Mouse (Mus musculus) heart, adult 8-10 months (tissue): ENCODE data around the gene Fbxl17. TPM values are rescaled to one million over a fixed set of nuclear protein-coding genes. Genes with fewer than 3 reads are reported as not detected.

Source experiments
- DNase-seq: peaks from one replicate; pipeline ENCODE4 v3.0.0; 2022; ENCODE audit warnings: low spot score
- total RNA-seq, 4 experiments: library from RNA; stranded (reverse); gene quantifications; 2 replicates each; pipeline ENCODE4 v1.2.4; 2022

Fbxl17 gene
- total RNA-seq, 4 experiments from 2014 or later, result 25.4 to 29.0 (median 28.2) TPM

DNA sequence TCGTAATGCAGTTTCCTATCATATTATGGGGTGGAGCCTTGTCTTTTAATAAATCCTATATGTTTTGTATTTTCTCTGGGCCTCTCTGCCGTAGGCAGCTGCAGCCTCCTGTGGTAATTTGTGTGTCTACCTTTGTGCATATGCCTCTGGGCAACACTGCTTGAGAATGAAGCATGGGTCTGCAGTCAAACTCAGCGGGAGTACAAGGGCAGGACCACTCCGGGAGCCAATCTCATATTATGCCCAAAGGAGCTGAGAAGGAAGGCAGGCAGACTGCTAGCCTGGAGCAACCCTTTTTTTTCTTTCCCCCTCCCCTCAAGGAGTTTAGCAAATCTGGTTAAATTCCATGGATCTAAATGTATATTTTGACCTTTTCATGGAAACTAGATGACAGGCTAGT, 392.3 kb downstream of the Fbxl17 start:
- no peak for DNase-seq

DNA sequence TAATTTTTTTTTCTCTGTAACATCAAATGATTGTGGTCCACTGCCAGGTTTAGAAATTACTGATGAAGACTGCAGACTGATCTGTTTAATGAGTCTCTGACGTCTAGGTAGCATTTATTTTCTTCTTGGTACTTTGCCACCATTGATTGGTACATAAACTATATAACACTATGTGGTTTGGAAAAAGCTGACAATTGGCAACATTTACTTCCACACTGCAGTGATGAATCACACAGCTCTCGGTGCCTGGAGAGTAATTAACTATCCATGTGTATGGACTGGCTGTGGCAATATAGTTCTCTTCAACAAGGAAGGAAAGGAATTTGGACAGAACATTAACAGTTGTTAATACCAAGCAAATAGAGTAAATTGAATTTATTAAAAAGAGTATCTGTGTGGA, 404.3 kb downstream of the Fbxl17 start:
- DNase-seq, result no peak

DNA sequence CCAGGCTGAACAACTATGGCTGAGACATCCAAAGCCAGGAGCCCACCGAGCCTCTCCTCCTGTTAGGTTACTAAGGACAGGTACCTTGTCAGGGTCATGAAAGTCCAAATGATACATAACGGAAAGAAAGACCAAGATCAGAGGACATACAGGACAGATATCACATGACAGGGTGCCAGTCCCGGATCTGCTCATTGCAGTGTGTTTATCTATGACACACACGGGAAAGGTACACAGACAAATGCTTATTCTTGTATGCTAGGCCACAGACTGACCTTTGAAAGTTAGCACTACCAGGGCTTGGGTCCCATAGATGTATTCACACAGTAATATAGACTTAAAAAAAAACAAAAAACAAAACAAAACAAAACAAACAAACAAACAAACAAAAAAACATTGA, 404.8 kb downstream of the Fbxl17 start:
- no peak for DNase-seq

DNA sequence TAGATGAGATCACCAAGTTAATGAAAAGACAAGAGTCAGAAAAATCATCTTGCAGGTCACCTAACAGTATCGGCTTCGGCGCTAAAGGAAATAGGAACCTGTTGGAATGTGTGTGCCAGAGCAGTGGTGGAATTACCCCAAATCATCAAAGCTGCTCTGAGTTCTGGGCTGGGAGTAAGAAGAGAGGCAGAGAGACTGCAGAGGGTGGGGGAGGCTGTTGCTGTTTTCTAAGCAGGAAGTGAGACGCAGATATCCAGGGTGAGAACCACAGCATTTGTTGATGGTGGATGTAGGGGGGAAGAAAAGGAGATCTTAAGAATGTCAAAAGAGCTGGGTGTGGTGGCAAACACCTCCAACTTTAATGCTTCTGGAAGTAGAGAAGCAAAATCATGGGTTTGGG, 406.6 kb downstream of the Fbxl17 start:
- DNase-seq, result no peak

DNA sequence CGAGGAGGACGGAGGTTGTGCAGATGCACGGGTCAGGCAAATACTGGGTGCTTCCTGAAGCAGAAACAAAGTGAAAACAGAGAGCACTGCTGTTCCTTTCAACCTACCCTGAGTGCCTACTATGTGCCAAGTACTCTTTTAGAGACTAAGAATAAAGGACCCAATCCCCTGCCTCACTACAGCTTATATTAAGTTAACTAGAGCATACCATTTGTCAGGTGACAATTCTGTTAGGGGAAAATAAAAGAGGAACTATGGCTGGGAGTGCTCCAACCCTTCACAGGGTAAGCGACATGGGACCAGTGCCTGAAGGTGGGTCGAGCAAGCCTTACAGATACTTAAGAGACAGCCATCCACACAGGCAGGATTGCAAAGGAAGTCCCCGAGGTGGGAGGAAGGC, 407.0 kb downstream of the Fbxl17 start:
- no peak for DNase-seq

DNA sequence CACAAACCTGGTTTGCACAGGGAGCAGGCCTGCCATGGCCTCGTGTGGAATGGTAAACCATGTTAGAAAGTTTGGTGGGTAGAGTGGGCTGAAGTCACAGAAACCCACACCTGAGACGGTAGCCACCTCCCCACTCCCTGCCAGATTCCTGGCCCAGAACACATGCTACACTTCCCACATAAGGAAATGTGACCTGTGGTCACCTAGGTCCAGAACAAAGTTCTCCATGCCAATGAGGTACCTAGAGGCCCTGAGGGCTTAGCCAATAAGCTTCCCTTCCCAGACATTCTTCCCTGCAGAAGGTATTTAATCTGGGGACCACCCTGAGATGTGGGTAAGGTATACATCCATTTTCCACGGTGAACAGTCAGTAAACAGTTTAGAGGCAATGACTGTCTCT, 409.7 kb downstream of the Fbxl17 start:
- no peak for DNase-seq

DNA sequence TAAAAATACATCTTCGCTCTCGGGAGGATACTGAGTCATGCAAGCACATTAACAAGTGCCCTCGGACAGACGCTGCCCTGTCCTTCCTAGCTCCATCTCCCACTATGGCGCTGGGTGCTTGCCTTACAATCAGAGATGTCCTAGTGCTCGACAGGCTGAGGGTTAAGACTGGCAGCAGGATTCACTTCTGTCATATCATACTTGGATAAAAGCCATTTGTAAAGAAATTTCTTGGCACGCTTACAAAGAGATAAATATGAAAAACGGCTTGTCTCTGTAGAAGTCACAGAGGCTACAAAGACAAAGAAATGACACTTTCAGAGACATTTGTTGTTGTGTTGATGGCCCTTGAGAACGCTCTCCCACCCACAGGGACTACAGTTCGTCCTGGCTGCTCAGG, 412.6 kb downstream of the Fbxl17 start:
- DNase-seq, result no peak

DNA sequence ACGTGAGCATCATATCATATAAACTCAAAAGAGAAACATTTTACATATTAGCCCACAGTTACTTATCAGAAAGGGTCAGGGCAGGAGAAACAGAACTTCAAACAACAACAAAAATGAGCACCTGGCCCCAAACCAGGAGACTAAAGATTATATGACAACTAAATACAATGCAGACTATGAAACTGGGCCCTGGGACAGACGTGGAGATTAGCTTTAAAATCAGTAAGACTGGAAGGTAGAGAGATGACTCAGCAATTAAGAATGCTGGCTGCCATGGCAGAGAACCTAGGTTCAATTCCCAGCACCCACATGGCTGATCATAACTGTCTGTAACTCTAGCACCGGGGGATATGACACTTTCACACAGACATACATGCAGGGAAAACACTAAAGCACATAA, 413.3 kb downstream of the Fbxl17 start:
- no peak for DNase-seq

DNA sequence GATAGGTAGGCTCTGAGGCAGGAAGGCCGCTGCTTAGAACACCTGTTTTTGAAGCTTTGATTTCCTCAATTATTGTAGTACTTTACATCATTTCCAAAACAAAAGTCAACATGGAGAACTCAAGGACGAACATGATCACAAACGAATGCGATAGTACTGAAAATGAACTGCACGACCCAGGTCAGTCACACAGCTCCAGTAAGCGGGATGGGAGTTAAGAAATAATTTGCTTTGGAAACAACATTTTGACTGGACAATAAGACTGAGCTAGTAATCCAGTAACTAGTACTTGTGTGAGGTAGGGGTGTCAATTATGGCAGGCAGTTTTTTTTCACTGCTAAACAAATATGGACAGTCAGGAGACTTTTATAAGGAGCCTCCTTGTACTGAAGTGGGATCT, 414.6 kb downstream of the Fbxl17 start:
- no peak for DNase-seq

DNA sequence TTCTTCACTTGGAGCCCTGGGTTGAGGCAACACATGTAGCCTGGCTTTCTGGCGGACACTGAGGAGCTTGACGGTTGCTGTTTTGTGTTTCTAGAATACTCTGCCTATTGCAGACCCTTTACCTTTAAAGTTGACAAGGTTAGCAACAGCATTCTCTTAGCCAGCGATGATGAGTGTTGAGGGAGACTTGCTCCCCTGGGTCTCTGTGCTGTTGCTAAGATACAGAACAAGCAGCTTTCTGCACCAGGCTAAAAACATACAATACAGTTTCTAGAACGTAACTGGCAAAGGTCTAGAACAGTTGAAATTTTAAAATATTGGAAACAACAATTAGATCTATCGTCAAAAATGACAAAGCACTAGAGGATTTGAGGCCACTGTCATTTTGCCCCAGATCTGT, 420.7 kb downstream of the Fbxl17 start:
- no peak for DNase-seq

DNA sequence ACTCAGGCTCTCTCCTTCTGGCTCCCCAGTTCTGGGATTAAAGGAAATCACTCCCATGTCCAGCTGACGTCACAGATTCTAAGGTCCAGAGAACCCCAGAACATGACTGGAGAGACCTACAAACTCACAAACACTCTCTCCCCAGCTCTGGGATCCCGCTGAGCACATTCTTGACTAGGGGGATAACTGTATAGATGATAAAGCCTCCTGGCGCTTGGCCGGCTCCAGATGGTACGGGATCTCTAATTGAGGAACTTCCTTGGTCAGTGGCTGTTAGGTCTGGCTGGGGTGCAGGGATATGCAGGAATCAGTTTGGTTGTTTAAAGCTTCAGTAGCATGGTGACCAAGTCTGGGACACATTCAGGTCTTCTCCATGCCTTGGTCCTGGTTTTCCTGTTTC, 422.3 kb downstream of the Fbxl17 start:
- no peak for DNase-seq

DNA sequence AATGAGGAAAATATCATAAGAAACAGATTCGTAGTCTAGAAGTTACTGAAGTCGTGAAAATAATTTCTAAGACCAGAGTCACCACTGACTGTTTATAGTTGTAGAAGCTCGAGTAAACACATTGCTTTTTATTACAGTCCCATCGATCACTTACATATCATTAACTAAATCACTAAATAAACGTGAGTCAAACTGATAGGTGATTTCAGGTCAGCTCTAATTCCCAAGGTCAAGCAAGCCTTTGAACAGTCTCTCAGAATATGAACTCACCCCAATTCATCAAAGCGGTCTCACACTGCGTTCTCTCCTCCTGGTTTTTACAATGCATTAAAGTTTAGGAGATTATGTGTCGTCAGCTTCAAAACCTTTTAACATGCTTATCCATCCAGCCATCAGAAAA, 423.2 kb downstream of the Fbxl17 start:
- no peak for DNase-seq

DNA sequence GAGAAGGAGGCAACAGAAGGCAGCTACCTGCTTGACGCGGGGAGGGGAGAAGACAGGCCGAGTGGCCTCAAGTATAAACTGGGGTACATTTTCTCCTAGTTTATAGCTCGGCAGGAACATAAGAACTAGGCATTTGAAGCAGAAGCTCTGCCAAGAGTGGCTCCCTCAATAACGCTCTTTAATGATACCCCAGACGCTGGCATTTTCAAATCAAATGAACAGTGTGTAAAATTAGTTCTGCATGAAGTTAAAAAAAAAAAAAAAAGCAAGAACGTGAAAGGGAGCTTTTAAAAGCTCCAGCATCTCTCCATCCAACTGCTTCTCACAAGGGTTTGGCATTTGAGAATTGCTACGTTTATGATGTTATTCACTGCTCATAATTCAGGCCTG, 423.8 kb downstream of the Fbxl17 start:
- DNase-seq, result no peak

DNA sequence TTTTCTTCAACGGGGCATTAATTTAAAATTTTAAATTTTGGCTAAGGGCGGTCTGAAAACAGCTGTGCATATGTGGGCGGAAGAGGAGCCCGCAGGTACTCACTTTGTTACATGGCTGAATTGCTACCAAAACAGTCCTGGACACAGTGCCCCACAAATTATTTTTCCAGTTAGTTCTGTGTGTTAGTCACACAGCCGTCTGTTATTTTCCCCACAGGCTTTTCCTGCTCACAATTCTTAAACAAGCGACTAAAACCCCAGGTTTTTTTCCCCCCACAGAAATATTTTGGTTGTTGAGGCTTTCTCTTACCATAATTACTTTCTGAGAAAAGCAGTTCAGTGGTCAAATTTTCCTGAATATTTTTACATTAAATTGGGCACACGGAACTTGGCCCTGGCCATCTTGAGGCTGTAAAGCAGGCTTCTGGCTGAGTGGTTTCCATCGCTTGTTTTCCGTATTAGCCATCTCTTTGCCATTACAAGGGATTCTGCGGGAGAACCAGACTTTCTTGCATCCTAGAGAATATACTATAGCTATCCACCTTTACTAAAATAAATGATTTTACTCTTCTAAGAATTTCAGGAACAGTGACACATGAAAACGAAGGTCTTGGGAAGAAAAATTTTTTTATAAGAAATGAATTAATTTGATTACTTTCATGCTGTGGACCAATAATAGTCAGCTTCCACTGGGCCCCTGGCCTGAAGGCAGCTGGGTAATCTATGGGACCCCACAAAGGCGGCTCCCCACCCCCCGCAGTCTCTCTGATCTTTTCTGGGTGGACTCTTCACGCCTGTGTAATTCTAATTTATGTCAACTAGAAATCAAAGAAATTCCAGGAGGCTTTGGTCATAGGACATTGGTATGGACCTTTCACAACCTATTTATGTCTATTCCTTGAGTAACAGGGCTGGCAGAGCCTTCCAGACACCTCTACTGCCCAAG, 424.5 kb downstream of the Fbxl17 start:
- DNase-seq, result no peak

DNA sequence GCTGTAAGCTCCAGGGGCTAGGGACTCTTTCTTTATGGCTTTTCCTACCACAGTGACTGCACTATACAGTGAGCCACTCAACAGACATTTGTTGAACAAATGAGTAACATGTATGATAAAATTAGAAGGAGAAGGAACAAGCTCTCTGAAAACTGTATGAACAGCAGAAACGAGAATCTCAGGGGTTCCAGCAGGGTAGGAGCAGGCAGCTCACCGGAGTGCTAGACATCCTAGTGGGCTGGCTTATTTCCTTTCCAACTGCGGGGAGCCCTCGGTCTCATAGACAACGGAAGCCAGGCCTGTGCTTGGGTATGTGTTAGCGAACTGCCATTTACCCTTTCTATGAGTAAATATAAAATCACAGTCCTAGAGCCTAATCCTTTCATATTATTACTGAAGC, 426.5 kb downstream of the Fbxl17 start:
- no peak for DNase-seq

DNA sequence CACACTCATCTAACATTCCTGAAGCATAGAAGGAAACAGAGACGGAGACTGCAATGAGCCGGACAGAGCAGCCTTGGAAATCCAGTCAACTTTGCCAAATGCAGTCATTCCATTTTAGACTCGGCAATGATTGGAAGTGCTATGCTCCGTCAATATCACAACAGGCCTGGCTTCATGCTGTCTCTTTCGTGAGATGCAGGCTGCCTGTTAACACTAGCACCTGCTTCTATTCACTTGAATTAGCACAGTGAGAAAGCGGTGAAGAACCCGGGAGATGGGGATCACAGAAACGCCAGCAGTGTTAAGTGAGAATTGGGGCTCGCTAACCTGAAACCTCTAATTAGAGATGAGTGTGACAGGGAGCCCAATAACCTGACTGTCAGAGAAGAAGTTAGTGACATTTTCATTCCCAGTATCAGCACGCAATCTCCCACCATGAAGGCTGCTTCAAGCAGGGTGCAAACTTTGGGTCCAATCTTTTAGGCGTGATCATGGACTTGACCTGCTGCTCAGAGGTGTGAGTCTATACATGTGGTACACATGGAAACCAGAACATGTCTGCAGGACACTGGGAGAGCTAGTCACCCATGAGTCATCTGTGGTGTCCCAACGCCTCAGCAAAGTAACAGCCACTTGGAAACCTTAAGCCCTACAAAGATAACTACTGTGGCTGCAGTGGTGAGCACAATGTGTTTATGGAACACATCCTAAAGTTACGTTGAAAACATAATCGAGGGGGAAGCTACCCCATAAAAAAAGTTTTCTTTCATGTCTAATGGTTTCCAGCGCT, 428.5 kb downstream of the Fbxl17 start:
- DNase-seq, result no peak

DNA sequence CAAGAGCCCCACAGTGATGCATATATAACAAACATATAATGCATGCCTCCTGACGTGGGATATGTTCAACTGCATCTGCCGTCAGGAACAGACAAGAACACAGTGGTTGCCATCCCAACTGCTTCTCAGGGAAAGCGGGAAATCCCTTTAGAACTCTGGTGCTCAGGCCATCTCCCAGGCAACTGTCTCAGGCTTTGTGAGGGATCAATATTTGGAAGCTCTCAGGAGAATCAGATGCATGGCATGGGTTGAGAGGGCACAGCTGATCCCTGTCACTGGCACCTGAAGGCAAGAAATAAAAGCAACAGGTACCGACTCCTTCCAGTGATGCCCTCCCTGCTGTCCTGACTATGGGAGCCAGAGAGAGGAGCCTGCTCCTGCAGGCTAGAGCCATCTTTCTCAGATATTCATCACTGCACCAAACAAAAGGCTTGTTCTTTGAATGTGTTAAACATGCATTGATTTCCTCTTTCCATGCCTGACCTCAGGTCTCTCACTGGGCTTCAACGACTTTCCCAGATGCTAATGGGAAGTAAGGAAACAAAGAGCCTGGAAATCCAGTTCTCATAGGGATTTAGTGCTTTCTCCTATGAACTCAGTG, 429.6 kb downstream of the Fbxl17 start:
- peak; percentile 74 for DNase-seq

DNA sequence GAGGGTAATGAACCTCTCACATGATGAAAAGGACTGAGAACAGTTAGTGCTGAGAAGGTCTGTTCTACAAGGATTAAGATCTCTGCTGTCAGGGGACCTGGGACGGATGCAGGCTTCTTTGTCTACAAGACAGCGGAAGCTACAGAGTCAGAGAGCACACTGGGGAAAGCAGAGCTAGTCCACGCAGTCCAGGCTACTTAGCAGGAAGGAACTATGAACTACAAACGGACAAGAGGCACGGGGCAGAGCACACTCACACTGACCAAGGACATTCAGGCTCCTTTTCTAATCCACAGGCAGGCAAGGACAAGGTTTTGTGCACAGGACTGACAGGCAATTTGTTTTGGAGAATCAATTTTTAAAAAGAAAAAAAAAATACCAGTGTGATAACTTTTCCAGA, 437.0 kb downstream of the Fbxl17 start:
- DNase-seq, result no peak

DNA sequence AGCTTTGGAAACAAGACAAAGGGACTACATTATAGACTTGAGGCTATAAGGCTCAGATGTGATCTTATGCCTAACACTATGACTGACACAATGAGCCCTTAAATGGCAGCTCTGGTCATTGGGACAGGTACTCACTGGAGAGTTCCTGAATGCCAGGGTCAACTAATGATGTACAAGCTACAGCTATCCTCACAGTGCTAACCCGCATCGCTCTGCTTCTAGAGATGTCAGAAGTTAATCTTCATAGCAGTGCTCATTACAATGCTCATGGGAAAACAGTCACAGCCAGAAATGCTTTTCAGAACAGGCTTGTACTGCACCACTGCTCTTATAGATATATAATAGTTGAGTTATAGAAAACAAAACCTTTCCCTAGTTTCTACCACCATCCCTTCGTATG, 438.0 kb downstream of the Fbxl17 start:
- no peak for DNase-seq

DNA sequence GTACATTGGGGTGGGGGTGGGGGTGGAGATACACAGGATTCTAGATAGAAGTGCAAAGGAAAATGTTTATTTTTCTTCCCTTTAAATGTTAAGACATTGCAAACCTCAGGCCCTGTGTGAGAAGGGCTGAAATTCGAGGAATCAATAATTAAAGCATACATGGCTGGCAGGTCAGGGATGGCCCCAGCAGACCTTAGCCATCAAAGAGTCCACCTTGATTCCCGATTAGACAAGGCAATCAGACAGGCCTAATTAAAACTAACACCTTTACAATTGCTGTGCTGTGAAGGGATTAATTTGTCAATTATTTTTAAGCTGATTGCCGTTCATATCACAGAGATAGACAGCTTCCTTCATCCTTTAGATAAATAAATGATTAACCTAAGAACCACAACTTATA, 439.0 kb downstream of the Fbxl17 start:
- DNase-seq, result no peak

DNA sequence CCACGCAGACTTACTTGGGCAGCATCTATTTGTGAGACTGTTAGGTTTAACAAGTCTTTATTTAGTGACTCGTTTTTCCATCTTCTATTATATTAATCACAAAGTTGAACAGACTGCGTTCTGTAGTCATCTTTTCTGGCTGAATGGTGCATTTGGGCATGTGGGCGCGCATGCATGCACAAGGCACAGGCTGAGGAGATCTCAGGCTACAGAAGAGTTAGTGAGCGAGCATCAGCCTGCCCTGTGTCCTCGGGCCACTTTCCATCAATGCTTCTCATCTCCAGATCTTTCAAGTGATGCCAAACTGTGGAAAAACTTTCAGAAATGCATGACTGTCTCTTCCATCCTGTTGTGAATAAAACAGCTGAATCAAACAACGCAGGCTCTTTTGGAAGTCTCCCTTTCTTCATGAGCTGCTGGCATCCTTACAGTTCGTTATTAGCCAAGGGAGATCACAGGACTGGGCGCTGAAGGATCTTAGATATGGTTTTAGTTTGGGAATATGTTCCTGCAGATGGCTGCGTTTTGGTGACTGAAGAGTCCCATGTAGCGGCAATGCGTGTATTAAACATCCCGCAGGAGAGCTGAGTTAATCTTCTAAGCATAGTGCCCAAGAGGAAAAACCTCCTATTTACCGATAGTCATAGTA, 442.0 kb downstream of the Fbxl17 start:
- DNase-seq, result no peak

DNA sequence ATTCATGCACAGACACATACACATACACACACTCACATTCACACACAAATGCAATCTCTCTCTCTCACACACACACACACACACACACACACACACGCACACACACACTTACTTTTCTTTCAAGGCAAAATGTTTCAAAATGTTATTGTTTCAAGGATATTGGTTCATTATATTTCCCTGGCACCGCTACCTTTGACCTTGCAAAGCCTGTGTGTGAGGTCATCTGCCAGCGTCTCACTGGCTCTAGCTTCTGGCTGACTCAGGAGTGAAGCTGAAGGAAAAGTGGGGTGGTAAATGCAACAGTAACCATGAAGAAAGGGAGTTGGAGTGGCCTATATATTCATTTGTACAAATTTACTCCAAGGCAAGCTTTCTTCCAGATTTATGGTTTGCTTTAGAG, 442.8 kb downstream of the Fbxl17 start:
- no peak for DNase-seq
